Mouse (Mus musculus) kidney, postnatal 10 days (tissue): ENCODE results near the gene Clec11a.
"Not testable (repeated sequence)": the region's sequence is repeated elsewhere in the genome, so short reads cannot be mapped to it uniquely, and the experiment has no call there.

Experiments used
- DNase-seq: peaks from one replicate; pipeline ENCODE4 v3.0.0; 2021; ENCODE audit warnings: mixed read lengths

The Clec11a gene

GRCm38 (mm10) chr7:44322290-44322689, 15.6 kb upstream of the Clec11a start:
- no peak for DNase-seq

- no peak for DNase-seq
These were observed 14.2 kb upstream of the Clec11a start for GRCm38 (mm10) chr7:44320886-44321285.

- DNase-seq: peak; percentile 62
These were observed 11.2 kb upstream of the Clec11a start for GRCm38 (mm10) chr7:44317913-44318312.

GRCm38 (mm10) chr7:44312484-44312883, 5.8 kb upstream of the Clec11a start:
- DNase-seq: no peak

GRCm38 (mm10) chr7:44311713-44312304, 5.1 kb upstream of the Clec11a start:
- peak; percentile 27 for DNase-seq

- peak; percentile 43 for DNase-seq
These were observed 4.4 kb upstream of the Clec11a start for GRCm38 (mm10) chr7:44310878-44311712.

GRCm38 (mm10) chr7:44310285-44310877, 3.7 kb upstream of the Clec11a start:
- DNase-seq: peak; percentile 40

GRCm38 (mm10) chr7:44309475-44310284, 3.0 kb upstream of the Clec11a start, which contains the start of gene Shank1:
Shank1 (plus strand) TSS chr7:44310253.
- peak; percentile 24 for DNase-seq

GRCm38 (mm10) chr7:44307261-44308020, 739 bp upstream of the Clec11a start:
- no peak for DNase-seq

- no peak for DNase-seq
These were observed 1.0 kb downstream of the Clec11a start for GRCm38 (mm10) chr7:44305686-44306085.

- peak; percentile 97 for DNase-seq
These were observed 1.7 kb downstream of the Clec11a start for GRCm38 (mm10) chr7:44304775-44305641.

- no peak for DNase-seq
These were observed 2.3 kb downstream of the Clec11a start for GRCm38 (mm10) chr7:44304463-44304774.

- DNase-seq: no peak
These were observed 3.1 kb downstream of the Clec11a start for GRCm38 (mm10) chr7:44303346-44304340.

GRCm38 (mm10) chr7:44297501-44297900, 9.2 kb downstream of the Clec11a start:
- not testable (repeated sequence) for DNase-seq

- DNase-seq: no peak
These were observed 15.3 kb downstream of the Clec11a start for GRCm38 (mm10) chr7:44291418-44291817.

- DNase-seq: no peak
These were observed 15.7 kb downstream of the Clec11a start for GRCm38 (mm10) chr7:44290986-44291385.

GRCm38 (mm10) chr7:44287760-44288159, 18.9 kb downstream of the Clec11a start:
- no peak for DNase-seq

- DNase-seq: no peak
These were observed 25.1 kb downstream of the Clec11a start for GRCm38 (mm10) chr7:44281586-44281985.

- no peak for DNase-seq
These were observed 25.7 kb downstream of the Clec11a start for GRCm38 (mm10) chr7:44280959-44281358.

GRCm38 (mm10) chr7:44277250-44277622, 29.5 kb downstream of the Clec11a start:
- DNase-seq: peak; percentile 24
